Mouse (Mus musculus): Measurements from ENCODE around the gene D130052B06Rik. TPM values are rescaled to one million over a fixed set of nuclear protein-coding genes. Genes with fewer than 3 reads are reported as not detected.
A peak's percentile ranks its signal among the peaks of the same experiment; 100 is the strongest.

Gene D130052B06Rik
- polyA plus RNA-seq, 1 experiment from 2014 or later, result not detected

GRCm38 (mm10) chr11:33590771-33591170 is 8.3 kb upstream of the D130052B06Rik start:
- Histone ChIP-seq H3K9me3 (ENCODE audit: control insufficient read depth, low read depth, low read length) (no peaks in the 10 kb centered on the region), H3K9ac (replicated peaks; ENCODE audit: low read depth, low read length) (no peak overlapping the region), H3K4me2 (replicated peaks; ENCODE audit: low read depth, low read length) (no peak overlapping the region), H3K4me3 (ENCODE audit: low read depth, low read length) (no peak overlapping the region), H3K27me3 (ENCODE audit: control insufficient read depth, insufficient read depth, low read length) (no peaks in the 10 kb centered on the region), H3K36me3 (ENCODE audit: control insufficient read depth, insufficient read depth, low read length) (no peaks in the 10 kb centered on the region), H3K27ac (ENCODE audit: low read length) (no peak overlapping the region), H3K4me1 (ENCODE audit: control insufficient read depth, insufficient read depth, low read length) (no peaks in the 10 kb centered on the region)
- WGBS, result 88% methylated on average over 3 of the region's 3 CpGs
- no peak for ATAC-seq (ENCODE audit: insufficient number of reproducible peaks, insufficient read depth, low FRiP score, low read depth)

DNA sequence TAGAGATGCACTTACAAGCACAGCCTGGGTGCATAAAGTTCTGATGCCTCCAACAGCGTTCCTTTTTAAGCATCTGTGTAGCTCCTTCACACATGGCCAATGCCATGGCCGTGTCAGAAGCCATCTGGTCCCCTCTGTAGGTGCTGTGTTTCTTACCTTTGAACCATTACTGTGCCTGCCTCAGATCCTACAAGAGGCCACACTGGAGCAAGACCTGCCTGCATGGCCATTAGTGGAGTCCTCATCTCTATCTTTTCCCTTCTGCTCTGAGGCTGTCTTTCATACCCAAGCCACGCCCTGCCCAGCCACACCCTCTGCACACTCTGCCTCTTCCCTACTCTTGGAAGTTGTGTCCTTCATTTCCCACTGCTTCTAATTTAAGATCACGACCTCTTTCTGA is 6.3 kb upstream of the D130052B06Rik start:
- no peak overlapping the region for H3K4me3 ChIP-seq (ENCODE audit: low read depth, low read length)
- WGBS, result 78% methylated on average over 4 of the region's 4 CpGs

DNA sequence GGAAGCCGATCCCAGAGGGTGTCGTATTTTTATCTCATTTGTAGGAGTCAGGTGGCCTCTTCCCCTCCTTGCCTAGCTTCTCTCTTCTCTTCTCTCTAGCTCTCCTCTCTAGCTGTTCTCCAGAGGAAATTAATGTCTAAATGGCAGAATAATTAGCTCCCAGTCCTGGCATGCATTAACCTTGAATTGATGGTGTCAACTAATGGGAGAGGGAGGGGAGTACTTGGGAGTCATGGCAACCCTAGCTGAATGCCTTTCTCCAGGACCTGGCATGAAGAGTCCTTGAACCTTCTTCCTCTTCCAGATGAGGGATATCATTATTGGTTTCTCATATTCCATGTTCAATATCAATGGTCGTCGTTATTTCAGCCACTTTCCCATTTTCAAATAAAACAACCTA is 2.4 kb upstream of the D130052B06Rik start:
- WGBS, result 62% methylated on average over 4 of the region's 4 CpGs
- ATAC-seq (ENCODE audit: insufficient number of reproducible peaks, insufficient read depth, low FRiP score, low read depth), result no peak
- no peaks in the 10 kb centered on the region for H3K9me3 ChIP-seq (ENCODE audit: control insufficient read depth, low read depth, low read length)

More for the DNA sequence above, 6.3 kb upstream of the D130052B06Rik start:
- no peaks in the 10 kb centered on the region for H3K9me3 ChIP-seq (ENCODE audit: control insufficient read depth, low read depth, low read length)
- H3K9ac ChIP-seq (replicated peaks; ENCODE audit: low read depth, low read length), result no peak overlapping the region
- H3K4me1 ChIP-seq (ENCODE audit: control insufficient read depth, insufficient read depth, low read length), result no peaks in the 10 kb centered on the region
- H3K27me3 ChIP-seq (ENCODE audit: control insufficient read depth, insufficient read depth, low read length), result no peaks in the 10 kb centered on the region
- H3K27ac ChIP-seq (ENCODE audit: low read length), result no peak overlapping the region
- H3K36me3 ChIP-seq (ENCODE audit: control insufficient read depth, insufficient read depth, low read length), result no peaks in the 10 kb centered on the region
- H3K4me2 ChIP-seq (replicated peaks; ENCODE audit: low read depth, low read length), result no peak overlapping the region
- no peak for ATAC-seq (ENCODE audit: insufficient number of reproducible peaks, insufficient read depth, low FRiP score, low read depth)

GRCm38 (mm10) chr11:33603174-33603573 is 4.1 kb downstream of the D130052B06Rik start:
- no peak for ATAC-seq (ENCODE audit: insufficient number of reproducible peaks, insufficient read depth, low FRiP score, low read depth)
- Histone ChIP-seq H3K4me2 (replicated peaks; ENCODE audit: low read depth, low read length) (no peak overlapping the region), H3K27me3 (ENCODE audit: control insufficient read depth, insufficient read depth, low read length) (no peaks in the 10 kb centered on the region), H3K4me3 (ENCODE audit: low read depth, low read length) (no peak overlapping the region), H3K36me3 (ENCODE audit: control insufficient read depth, insufficient read depth, low read length) (no peaks in the 10 kb centered on the region), H3K9me3 (ENCODE audit: control insufficient read depth, low read depth, low read length) (no peaks in the 10 kb centered on the region), H3K27ac (ENCODE audit: low read length) (no peak overlapping the region), H3K9ac (replicated peaks; ENCODE audit: low read depth, low read length) (no peak overlapping the region), H3K4me1 (ENCODE audit: control insufficient read depth, insufficient read depth, low read length) (no peaks in the 10 kb centered on the region; the same call in 1 of the 2 replicates)
- 51% methylated on average over 2 of the region's 2 CpGs for WGBS

More for the DNA sequence above, 2.4 kb upstream of the D130052B06Rik start:
- Histone ChIP-seq H3K27ac (ENCODE audit: low read length) (no peak overlapping the region), H3K4me1 (ENCODE audit: control insufficient read depth, insufficient read depth, low read length) (no peaks in the 10 kb centered on the region), H3K9ac (replicated peaks; ENCODE audit: low read depth, low read length) (no peak overlapping the region), H3K4me3 (ENCODE audit: low read depth, low read length) (no peak overlapping the region), H3K4me2 (replicated peaks; ENCODE audit: low read depth, low read length) (no peak overlapping the region), H3K36me3 (ENCODE audit: control insufficient read depth, insufficient read depth, low read length) (no peaks in the 10 kb centered on the region), H3K27me3 (ENCODE audit: control insufficient read depth, insufficient read depth, low read length) (no peaks in the 10 kb centered on the region)

DNA sequence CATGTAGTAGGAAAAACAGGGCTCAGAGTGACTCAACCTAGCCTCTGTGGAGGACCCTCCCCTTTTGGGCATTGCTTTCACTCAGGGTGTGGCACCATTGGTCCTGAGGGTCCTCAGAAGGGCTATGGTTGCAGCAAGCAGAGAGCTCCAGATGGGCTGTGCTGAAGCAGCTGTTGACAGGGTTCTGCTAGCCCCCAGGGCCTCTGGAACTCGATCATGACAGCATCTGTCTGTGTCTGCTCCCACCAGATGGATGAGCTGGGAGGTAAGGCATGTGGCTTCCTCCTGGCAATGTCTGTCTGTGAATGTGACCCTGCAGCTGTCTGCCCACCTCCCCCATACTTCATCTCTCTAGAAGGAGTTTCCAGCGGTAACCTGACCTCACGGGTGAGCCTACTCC is 8.7 kb downstream of the D130052B06Rik start:
- Histone ChIP-seq H3K27ac (ENCODE audit: low read length) (no peak overlapping the region), H3K4me1 (ENCODE audit: control insufficient read depth, insufficient read depth, low read length) (no peaks in the 10 kb centered on the region; the same call in 1 of the 2 replicates), H3K4me3 (ENCODE audit: low read depth, low read length) (no peak overlapping the region), H3K36me3 (ENCODE audit: control insufficient read depth, insufficient read depth, low read length) (no peaks in the 10 kb centered on the region), H3K9ac (replicated peaks; ENCODE audit: low read depth, low read length) (no peak overlapping the region), H3K27me3 (ENCODE audit: control insufficient read depth, insufficient read depth, low read length) (no peaks in the 10 kb centered on the region), H3K9me3 (ENCODE audit: control insufficient read depth, low read depth, low read length) (no peaks in the 10 kb centered on the region), H3K4me2 (replicated peaks; ENCODE audit: low read depth, low read length) (no peak overlapping the region)
- 6% methylated on average over 3 of the region's 3 CpGs for WGBS
- 0 out of 2 replicates have a peak, but pooled peaks have one; percentile 28 for ATAC-seq (ENCODE audit: insufficient number of reproducible peaks, insufficient read depth, low FRiP score, low read depth)

- WGBS, result 6% methylated on average over 15 of the region's 15 CpGs
Observed at GRCm38 (mm10) chr11:33614218-33614617, 15.1 kb downstream of the D130052B06Rik start.

DNA sequence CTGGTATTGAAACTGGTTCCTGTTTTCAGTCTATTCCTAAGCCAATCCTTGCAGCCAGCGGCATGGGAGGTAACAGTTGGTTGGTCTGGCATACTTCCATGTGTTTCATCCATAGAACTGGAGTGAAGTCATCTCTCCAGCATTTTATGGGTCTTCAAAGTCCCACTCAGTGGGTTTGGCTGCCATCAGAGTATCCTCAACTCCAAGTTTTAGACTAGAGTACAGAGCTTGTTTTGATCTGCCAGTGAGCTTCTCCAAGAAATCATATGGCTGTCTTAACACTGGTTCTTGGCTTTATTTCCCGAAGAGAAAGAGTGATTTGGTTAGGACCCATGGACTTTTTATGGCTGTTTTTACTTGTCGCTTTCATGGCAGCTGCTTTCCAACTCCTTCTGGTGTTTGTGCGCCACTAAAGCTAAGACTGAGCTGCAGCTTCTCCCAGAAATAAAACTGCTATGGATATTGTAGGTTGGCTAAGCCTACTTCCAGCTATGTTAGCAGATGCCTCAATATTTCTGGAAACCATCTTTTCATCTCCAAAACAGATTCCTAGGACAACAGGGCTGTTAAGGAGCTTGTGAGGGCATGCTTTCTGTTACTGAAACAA is 28.1 kb downstream of the D130052B06Rik start:
- no peaks in the 10 kb centered on the region for H3K36me3 ChIP-seq (ENCODE audit: control insufficient read depth, insufficient read depth, low read length)
- H3K4me3 ChIP-seq (ENCODE audit: low read depth, low read length), result no peak overlapping the region
- 90% methylated on average over 4 of the region's 4 CpGs for WGBS
- no peaks in the 10 kb centered on the region for H3K9me3 ChIP-seq (ENCODE audit: control insufficient read depth, low read depth, low read length)
- no peaks in the 10 kb centered on the region for H3K4me1 ChIP-seq (ENCODE audit: control insufficient read depth, insufficient read depth, low read length)
- no peak overlapping the region for H3K4me2 ChIP-seq (replicated peaks; ENCODE audit: low read depth, low read length)
- no peak overlapping the region for H3K27ac ChIP-seq (ENCODE audit: low read length)
- H3K9ac ChIP-seq (replicated peaks; ENCODE audit: low read depth, low read length), result no peak overlapping the region
- no peaks in the 10 kb centered on the region for H3K27me3 ChIP-seq (ENCODE audit: control insufficient read depth, insufficient read depth, low read length)
- no peak for ATAC-seq (ENCODE audit: insufficient number of reproducible peaks, insufficient read depth, low FRiP score, low read depth)

More at GRCm38 (mm10) chr11:33614218-33614617, 15.1 kb downstream of the D130052B06Rik start:
- no peak overlapping the region for H3K9ac ChIP-seq (replicated peaks; ENCODE audit: low read depth, low read length)
- no peaks in the 10 kb centered on the region for H3K36me3 ChIP-seq (ENCODE audit: control insufficient read depth, insufficient read depth, low read length)
- no peak overlapping the region for H3K4me2 ChIP-seq (replicated peaks; ENCODE audit: low read depth, low read length)
- H3K27ac ChIP-seq (ENCODE audit: low read length), result no peak overlapping the region
- H3K9me3 ChIP-seq (ENCODE audit: control insufficient read depth, low read depth, low read length), result no peaks in the 10 kb centered on the region
- no peaks in the 10 kb centered on the region for H3K4me1 ChIP-seq (ENCODE audit: control insufficient read depth, insufficient read depth, low read length)
- peak; percentile 67; the same call in 1 of the 2 replicates for ATAC-seq (ENCODE audit: insufficient number of reproducible peaks, insufficient read depth, low FRiP score, low read depth)
- H3K4me3 ChIP-seq (ENCODE audit: low read depth, low read length), result no peak overlapping the region
- no peaks in the 10 kb centered on the region for H3K27me3 ChIP-seq (ENCODE audit: control insufficient read depth, insufficient read depth, low read length)

GRCm38 (mm10) chr11:33637107-33637506 is 38.0 kb downstream of the D130052B06Rik start:
- no peak overlapping the region for H3K4me3 ChIP-seq (ENCODE audit: low read depth, low read length)
- no peak overlapping the region for H3K27ac ChIP-seq (ENCODE audit: low read length)
- no peaks in the 10 kb centered on the region for H3K36me3 ChIP-seq (ENCODE audit: control insufficient read depth, insufficient read depth, low read length)
- no peaks in the 10 kb centered on the region for H3K4me1 ChIP-seq (ENCODE audit: control insufficient read depth, insufficient read depth, low read length)
- no peak overlapping the region for H3K4me2 ChIP-seq (replicated peaks; ENCODE audit: low read depth, low read length)
- ATAC-seq (ENCODE audit: insufficient number of reproducible peaks, insufficient read depth, low FRiP score, low read depth), result no peak
- H3K9me3 ChIP-seq (ENCODE audit: control insufficient read depth, low read depth, low read length), result no peaks in the 10 kb centered on the region
- 92% methylated on average over 2 of the region's 2 CpGs for WGBS
- no peak overlapping the region for H3K9ac ChIP-seq (replicated peaks; ENCODE audit: low read depth, low read length)
- H3K27me3 ChIP-seq (ENCODE audit: control insufficient read depth, insufficient read depth, low read length), result no peaks in the 10 kb centered on the region

DNA sequence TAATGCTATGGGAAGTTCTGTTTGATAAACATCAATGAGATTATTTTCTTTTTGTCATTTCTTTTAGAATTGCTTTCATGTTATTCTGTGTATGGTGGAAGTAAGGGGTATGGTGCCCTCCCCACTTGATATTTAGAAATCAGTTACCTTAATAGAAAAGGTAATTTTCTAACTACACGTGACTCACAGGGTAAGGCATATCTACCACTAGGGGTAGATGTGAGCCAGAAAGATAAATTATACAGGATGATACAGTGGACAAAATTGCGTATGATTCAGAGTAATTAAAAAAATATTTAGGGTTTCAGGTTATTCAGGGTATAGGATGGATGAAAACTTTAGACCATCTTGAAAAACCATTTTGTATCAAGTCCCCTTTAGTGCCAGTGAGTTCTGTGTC is 50.3 kb downstream of the D130052B06Rik start:
- no peaks in the 10 kb centered on the region for H3K36me3 ChIP-seq (ENCODE audit: control insufficient read depth, insufficient read depth, low read length)
- H3K9ac ChIP-seq (replicated peaks; ENCODE audit: low read depth, low read length), result no peak overlapping the region
- no peaks in the 10 kb centered on the region for H3K4me1 ChIP-seq (ENCODE audit: control insufficient read depth, insufficient read depth, low read length)
- no peaks in the 10 kb centered on the region for H3K27me3 ChIP-seq (ENCODE audit: control insufficient read depth, insufficient read depth, low read length)
- WGBS, result 65% methylated on average over 2 of the region's 2 CpGs
- H3K4me3 ChIP-seq (ENCODE audit: low read depth, low read length), result no peak overlapping the region
- no peak for ATAC-seq (ENCODE audit: insufficient number of reproducible peaks, insufficient read depth, low FRiP score, low read depth)
- H3K9me3 ChIP-seq (ENCODE audit: control insufficient read depth, low read depth, low read length), result no peaks in the 10 kb centered on the region
- H3K27ac ChIP-seq (ENCODE audit: low read length), result no peak overlapping the region
- no peak overlapping the region for H3K4me2 ChIP-seq (replicated peaks; ENCODE audit: low read depth, low read length)
